Mouse (Mus musculus) liver, postnatal 0 days (tissue): ENCODE measurements around the gene Boc. TPM values are rescaled to one million over a fixed set of nuclear protein-coding genes. Genes with fewer than 3 reads are reported as not detected.

Source experiments
- ATAC-seq: fragments of 200-750 bp; cut with Nextera tagmentation; 2 replicates; pipeline ENCODE4 v1.8.0; 2017; ENCODE audit warnings: mild to moderate bottlenecking, moderate library complexity
- DNase-seq: peaks from one replicate; pipeline ENCODE4 v3.0.0-alpha.2; 2016
- H3K27ac ChIP-seq: fragments of 300-500 bp; sonication (generic); 2 replicates; pipeline ENCODE4 v1.5.1; 2014; ENCODE audit warnings: antibody characterized with exemption, moderate library complexity, mild to moderate bottlenecking, low read depth
- H3K27me3 ChIP-seq: fragments of 300-500 bp; sonication (generic); 2 replicates; pipeline ENCODE4 v1.6.1; 2014; ENCODE audit warnings: low read length, control low read depth, mixed read lengths; ENCODE audit not compliant: insufficient read depth
- H3K36me3 ChIP-seq: fragments of 300-500 bp; sonication (generic); replicated peaks from 2 replicates; pipeline ENCODE4 v1.6.1; 2014; ENCODE audit warnings: mild to moderate bottlenecking, control low read depth, low read length, moderate library complexity, mixed read lengths; ENCODE audit not compliant: insufficient read depth
- H3K4me1 ChIP-seq: fragments of 300-500 bp; sonication (generic); 2 replicates; pipeline ENCODE4 v1.6.1; 2014; ENCODE audit warnings: antibody characterized with exemption, mild to moderate bottlenecking, control low read depth; ENCODE audit not compliant: insufficient read depth
- H3K4me2 ChIP-seq: fragments of 300-500 bp; sonication (generic); 2 replicates; pipeline ENCODE4 v1.6.1; 2014; ENCODE audit warnings: low read depth, mild to moderate bottlenecking, low read length, moderate library complexity, mixed read lengths
- H3K4me3 ChIP-seq: fragments of 300-500 bp; sonication (generic); 2 replicates; pipeline ENCODE4 v1.5.1; 2014; ENCODE audit warnings: low read depth, low read length
- H3K9ac ChIP-seq: fragments of 300-500 bp; sonication (generic); replicated peaks from 2 replicates; pipeline ENCODE4 v1.6.1; 2014; ENCODE audit warnings: mild to moderate bottlenecking, moderate library complexity
- H3K9me3 ChIP-seq: fragments of 300-500 bp; sonication (generic); 2 replicates; pipeline ENCODE4 v1.6.1; 2016; ENCODE audit warnings: mild to moderate bottlenecking, control low read depth, low read length, mixed read lengths
- CTCF ChIP-seq: sonication (generic); IDR thresholded peaks from 2 replicates; pipeline ENCODE4 v1.5.1; 2016; ENCODE audit warnings: antibody characterized with exemption, low read depth
- EP300 ChIP-seq: IDR thresholded peaks from 2 replicates; pipeline ENCODE4 v1.6.1; 2016; ENCODE audit warnings: antibody characterized with exemption, low read depth, mild to moderate bottlenecking
- WGBS: fragments of 180-500 bp; shearing (Covaris S2); extraction: QIAGEN DNeasy Blood & Tissue Kit; methylation state at CpG from one replicate; pipeline ENCODE4 v1.1.7; 2014; ENCODE audit not compliant: insufficient replicate concordance; 5-methylcytosine and 5-hydroxymethylcytosine counted together
- polyA plus RNA-seq: library from polyadenylated mRNA; unstranded; fragments of >200 nt; fragmentation: Nextera tagmentation; extraction: Ambion mirVana; gene quantifications from 2 replicates; pipeline ENCODE4 v1.2.1, GENCODE M21; 2015

The Boc gene
- polyA plus RNA-seq, 1 experiment from 2014 or later, result 0.14 TPM

GRCm38 (mm10) chr16:44492151-44492550 is 66.5 kb downstream of the Boc start:
- Histone ChIP-seq H3K4me3 (no peak overlapping the region), H3K27me3 (no peaks in the 10 kb centered on the region), H3K27ac (no peak overlapping the region), H3K4me2 (no peak overlapping the region), H3K9ac (no peak overlapping the region), H3K9me3 (no peaks in the 10 kb centered on the region), H3K36me3 (no peaks in the 10 kb centered on the region), H3K4me1 (no peaks in the 10 kb centered on the region)
- DNase-seq (no peak), ATAC-seq (no peak)
- 88% methylated on average over 6 of the region's 6 CpGs for WGBS
- TF ChIP-seq CTCF (no peak), EP300 (no peak)

GRCm38 (mm10) chr16:44491051-44491450 is 67.6 kb downstream of the Boc start:
- Histone ChIP-seq H3K9me3 (no peaks in the 10 kb centered on the region), H3K4me1 (no peaks in the 10 kb centered on the region), H3K27me3 (no peaks in the 10 kb centered on the region), H3K4me3 (no peak overlapping the region), H3K36me3 (no peaks in the 10 kb centered on the region), H3K4me2 (no peak overlapping the region), H3K9ac (no peak overlapping the region), H3K27ac (no peak overlapping the region)
- no peak for ATAC-seq
- TF ChIP-seq EP300 (no peak), CTCF (no peak)
- DNase-seq, result no peak
- 73% methylated on average over 9 of the region's 9 CpGs for WGBS

DNA sequence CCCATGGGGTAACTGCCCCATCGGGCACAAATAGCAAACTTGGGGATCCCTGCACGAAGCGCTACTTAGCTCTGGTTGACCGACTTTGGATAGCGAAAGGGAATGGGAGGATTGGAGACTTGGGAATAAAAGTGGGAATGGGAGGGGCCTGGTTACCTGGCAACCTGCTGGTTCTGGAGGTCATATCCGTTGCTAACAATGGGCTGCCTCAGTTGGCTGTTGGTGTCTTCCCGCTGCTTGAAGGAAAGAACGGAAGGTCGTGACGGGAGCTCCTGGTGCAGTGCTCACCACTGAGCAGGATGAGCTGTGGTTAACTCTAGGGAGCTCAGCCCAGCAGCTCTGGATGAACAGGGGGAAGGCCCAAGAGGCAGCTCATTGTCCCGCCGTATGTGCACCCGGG is 71.5 kb downstream of the Boc start:
- DNase-seq (no peak), ATAC-seq (no peak)
- no peak overlapping the region for H3K27ac ChIP-seq
- H3K4me2 ChIP-seq, result no peak overlapping the region
- TF ChIP-seq EP300 (no peak), CTCF (no peak)
- no peaks in the 10 kb centered on the region for H3K9me3 ChIP-seq
- no peak overlapping the region for H3K9ac ChIP-seq
- WGBS, result 88% methylated on average over 13 of the region's 13 CpGs
- H3K4me1 ChIP-seq, result no peaks in the 10 kb centered on the region
- H3K4me3 ChIP-seq, result no peak overlapping the region
- H3K36me3 ChIP-seq, result no peaks in the 10 kb centered on the region
- H3K27me3 ChIP-seq, result no peaks in the 10 kb centered on the region

GRCm38 (mm10) chr16:44486612-44487011 is 72.1 kb downstream of the Boc start:
- Histone ChIP-seq H3K4me3 (no peak overlapping the region), H3K9ac (no peak overlapping the region), H3K4me1 (no peaks in the 10 kb centered on the region), H3K27ac (no peak overlapping the region), H3K27me3 (no peaks in the 10 kb centered on the region), H3K9me3 (no peaks in the 10 kb centered on the region), H3K36me3 (no peaks in the 10 kb centered on the region), H3K4me2 (no peak overlapping the region)
- DNase-seq (no peak), ATAC-seq (no peak)
- TF ChIP-seq CTCF (no peak), EP300 (no peak)
- 76% methylated on average over 9 of the region's 9 CpGs for WGBS

GRCm38 (mm10) chr16:44485691-44486090 is 73.0 kb downstream of the Boc start:
- Histone ChIP-seq H3K4me3 (no peak overlapping the region), H3K9ac (no peak overlapping the region), H3K4me1 (no peaks in the 10 kb centered on the region), H3K4me2 (no peak overlapping the region), H3K36me3 (no peaks in the 10 kb centered on the region), H3K27ac (no peak overlapping the region), H3K27me3 (no peaks in the 10 kb centered on the region), H3K9me3 (no peaks in the 10 kb centered on the region)
- 80% methylated on average over 8 of the region's 8 CpGs for WGBS
- DNase-seq (no peak), ATAC-seq (no peak)
- TF ChIP-seq EP300, result no peak
- TF ChIP-seq CTCF, result no peak

- Histone ChIP-seq H3K9me3 (no peaks in the 10 kb centered on the region), H3K4me2 (no peak overlapping the region), H3K4me1 (no peaks in the 10 kb centered on the region), H3K36me3 (no peaks in the 10 kb centered on the region), H3K27me3 (no peaks in the 10 kb centered on the region), H3K27ac (no peak overlapping the region), H3K4me3 (no peak overlapping the region), H3K9ac (no peak overlapping the region)
- 58% methylated on average over 10 of the region's 10 CpGs for WGBS
- TF ChIP-seq CTCF (no peak), EP300 (no peak)
- DNase-seq (no peak), ATAC-seq (no peak)
These were observed 73.9 kb downstream of the Boc start for GRCm38 (mm10) chr16:44484831-44485230.

GRCm38 (mm10) chr16:44484079-44484478 is 74.6 kb downstream of the Boc start:
- H3K9ac ChIP-seq, result no peak overlapping the region
- ATAC-seq (no peak), DNase-seq (peak; percentile 75)
- H3K4me3 ChIP-seq, result no peak overlapping the region
- H3K27ac ChIP-seq, result no peak overlapping the region
- no peaks in the 10 kb centered on the region for H3K4me1 ChIP-seq
- no peak overlapping the region for H3K4me2 ChIP-seq
- no peaks in the 10 kb centered on the region for H3K9me3 ChIP-seq
- no peaks in the 10 kb centered on the region for H3K36me3 ChIP-seq
- WGBS, result 5% methylated on average over 7 of the region's 7 CpGs
- TF ChIP-seq CTCF, result peak; percentile 97
- TF ChIP-seq EP300, result no peak
- no peaks in the 10 kb centered on the region for H3K27me3 ChIP-seq
